Mouse (Mus musculus) stomach, postnatal 0 days (tissue): Measurements from ENCODE around the gene Aqp3.

Experiments
- CTCF ChIP-seq: IDR thresholded peaks from 2 replicates; pipeline ENCODE4 v1.5.1; 2016; ENCODE audit warnings: antibody characterized with exemption, low read depth, mild to moderate bottlenecking, moderate library complexity
- EP300 ChIP-seq: optimal IDR thresholded peaks from 2 replicates; pipeline ENCODE3; 2016; ENCODE audit warnings: antibody characterized with exemption

- TF ChIP-seq CTCF, result no peak
- TF ChIP-seq EP300, result no peak
Measured at GRCm38 (mm10) chr4:41114358-41115070, 16.5 kb upstream of the Aqp3 start.
